Comparison of ENCODE assay signal across 25 mouse cellular contexts in the genomic region with DNA sequence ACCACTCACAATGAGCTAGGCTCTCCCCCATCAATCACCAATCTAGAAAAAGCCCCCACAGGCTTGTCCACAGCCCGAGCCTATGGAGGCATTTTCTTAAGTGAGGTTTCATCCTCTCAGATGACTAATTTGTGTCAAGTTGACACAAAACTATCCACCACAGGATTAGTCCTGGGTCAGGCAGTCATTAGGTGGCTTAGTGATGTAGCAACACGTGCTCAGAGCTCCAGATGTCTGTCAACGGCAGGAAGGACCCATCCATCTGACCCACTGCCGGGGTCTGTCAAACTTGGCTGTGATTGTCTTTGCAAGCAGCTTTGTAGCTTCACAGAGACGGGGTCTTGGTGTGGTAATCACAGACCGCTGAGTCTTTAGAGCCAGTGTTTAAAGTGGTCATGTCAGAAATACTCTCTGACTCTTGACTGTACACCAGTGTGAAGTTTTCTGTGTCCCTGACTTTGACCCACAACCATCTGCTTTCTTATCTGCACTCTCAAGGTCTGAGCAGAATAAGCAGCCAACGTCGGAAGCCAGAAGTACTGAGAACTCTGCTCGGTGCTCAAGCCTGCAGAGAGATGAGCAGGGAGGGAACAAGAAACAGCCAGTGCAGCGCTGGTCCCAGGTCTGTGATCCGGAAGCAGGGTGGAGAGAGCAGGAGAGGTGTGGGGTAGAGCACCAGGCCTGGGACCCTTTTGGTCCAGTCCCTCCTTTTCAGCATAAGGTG.
A peak's percentile ranks its signal among the peaks of the same experiment; 100 is the strongest.
DNase-seq lines count a peak whose midpoint lies in the region; ATAC-seq lines count a peak whose summit lies in the region.
"Had no signal": no experiment of that assay in that cellular context is flagged by ENCODE, and none has a peak within 500 bp of the region (broad histone marks: within the 10 kb centered on the region; RNA-seq: fewer than 3 reads in every experiment).

No protein-coding gene starts in this region.

- no peak overlapping the region for H3K9ac ChIP-seq in liver, embryonic 13.5 days
- H3K9ac ChIP-seq: hindbrain, embryonic 13.5 days; limb, embryonic 15.5 days; lung, embryonic 14.5 days; midbrain, embryonic 15.5 days; neural tube, embryonic 13.5 days; stomach, embryonic 15.5 days had no signal

- intact Hi-C loops in heart, postnatal 36 days (cut with DNase I), result no loop called here
- intact Hi-C loops in left cerebral cortex, postnatal 10 days (cut with DNase I), result no loop called here

- H3K27ac ChIP-seq in liver, embryonic 13.5 days, result no peak overlapping the region
- H3K27ac ChIP-seq: gastrocnemius, adult 2 months; hindbrain, embryonic 13.5 days; limb, embryonic 15.5 days; midbrain, embryonic 15.5 days; neural tube, embryonic 13.5 days; stomach, embryonic 15.5 days had no signal

- no peaks in the 10 kb centered on the region for H3K27me3 ChIP-seq in liver, embryonic 13.5 days
- H3K27me3 ChIP-seq: hindbrain, embryonic 13.5 days; limb, embryonic 15.5 days; midbrain, embryonic 15.5 days; neural tube, embryonic 13.5 days; stomach, embryonic 15.5 days had no signal

- no peaks in the 10 kb centered on the region for H3K36me3 ChIP-seq in liver, embryonic 13.5 days
- H3K36me3 ChIP-seq: hindbrain, embryonic 13.5 days; limb, embryonic 15.5 days; midbrain, embryonic 15.5 days; neural tube, embryonic 13.5 days; stomach, embryonic 15.5 days had no signal

- no peak overlapping the region for H3K4me2 ChIP-seq in liver, embryonic 13.5 days
- H3K4me2 ChIP-seq: heart, embryonic 11.5 days; hindbrain, embryonic 13.5 days; limb, embryonic 15.5 days; lung, embryonic 14.5 days; midbrain, embryonic 15.5 days; neural tube, embryonic 13.5 days; stomach, embryonic 15.5 days had no signal

- no peak overlapping the region for H3K4me3 ChIP-seq in liver, embryonic 13.5 days (replicated peaks)
- H3K4me3 ChIP-seq: gastrocnemius, adult 2 months; hindbrain, embryonic 13.5 days; limb, embryonic 15.5 days; midbrain, embryonic 15.5 days; neural tube, embryonic 13.5 days; stomach, embryonic 15.5 days had no signal

- H3K9me3 ChIP-seq in liver, embryonic 13.5 days (replicated peaks), result no peaks in the 10 kb centered on the region
- H3K9me3 ChIP-seq: hindbrain, embryonic 13.5 days; limb, embryonic 15.5 days; midbrain, embryonic 15.5 days; neural tube, embryonic 13.5 days; stomach, embryonic 15.5 days had no signal

- DNase-seq in heart, adult 11 months, result peak; percentile 81
- no peak for DNase-seq in heart, postnatal 36 days
- DNase-seq in testis, postnatal 14 days (ENCODE audit: low spot score), result peak; percentile 42
- no peak for DNase-seq in testis, postnatal 10 days (ENCODE audit: low spot score)
- DNase-seq in liver, embryonic 13.5 days, result no peak
- DNase-seq in right cerebral cortex, postnatal 10 days (ENCODE audit: low spot score in 2 of 2), result no peak
- no peak for DNase-seq in left cerebral cortex, postnatal 10 days (ENCODE audit: extremely low spot score in 1 of 2, low spot score in 2 of 2)
- DNase-seq: cerebellum, adult 9-10 months; gastrocnemius, adult 2 months; heart, postnatal 10 days; kidney, adult 11 months; layer of hippocampus, adult 9-11 months; left cerebral cortex, postnatal 4 days; lung, embryonic 14.5 days; right cerebral cortex, postnatal 4 days; thymus, adult 2 months; thymus, postnatal 4 days had no signal

- H3K4me1 ChIP-seq in liver, embryonic 13.5 days (replicated peaks), result peaks cover 21% of the 10 kb centered on the region
- H3K4me1 ChIP-seq: hindbrain, embryonic 13.5 days; limb, embryonic 15.5 days; midbrain, embryonic 15.5 days; neural tube, embryonic 13.5 days; stomach, embryonic 15.5 days had no signal

- ATAC-seq in liver, embryonic 13.5 days (ENCODE audit: low read depth), result peak; percentile 53; the same call in 1 of the 2 replicates
- no peak for ATAC-seq in erythroblast, adult 5-6 weeks (replicated peaks; ENCODE audit: low FRiP score, poor library complexity, severe bottlenecking)
- ATAC-seq: forebrain, embryonic 14.5 days; midbrain, embryonic 15.5 days had no signal

- WGBS in liver, embryonic 13.5 days (ENCODE audit: insufficient replicate concordance), result 38% methylated on average over 11 of the region's 11 CpGs

Comparison
In these comparisons a context has a peak if more than half of its experiments do, and no peak if none do; other contexts are left out.
1. DNase-seq: peak in heart, adult 11 months (single experiment) and testis, postnatal 14 days (single experiment); none in heart, postnatal 36 days (0 of 2), testis, postnatal 10 days (single experiment), liver, embryonic 13.5 days (single experiment), right cerebral cortex, postnatal 10 days (0 of 2) and left cerebral cortex, postnatal 10 days (0 of 2).